Mouse (Mus musculus): ENCODE measurements at regions not wholly inside any gene's neighbourhood (a gene's known extent, or its start where the extent isn't known, plus 50 kb on each side); places are given as distances from the start of the nearest gene placed in this dataset.

DNA sequence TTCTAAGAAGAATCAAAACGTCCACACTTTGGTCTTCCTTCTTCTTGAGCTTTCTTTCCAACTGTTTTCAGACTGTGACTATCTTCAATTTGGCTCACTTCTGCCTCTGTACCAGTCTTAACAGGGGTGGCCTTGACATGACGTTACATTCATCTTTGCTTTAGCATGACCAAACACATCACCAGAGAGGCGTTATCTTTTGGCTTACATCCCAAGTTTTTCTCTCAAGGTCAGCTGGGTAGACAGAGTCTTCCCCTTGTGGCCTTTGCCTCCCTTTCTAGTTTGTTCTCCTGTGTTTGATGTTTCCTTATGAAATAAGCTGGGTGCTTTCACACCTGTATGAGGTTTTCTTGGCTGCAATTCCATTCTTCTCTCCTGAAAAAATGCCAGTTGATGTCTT lies 180.7 kb upstream of the Sash1 start:
- Histone ChIP-seq H3K9ac (ENCODE audit: insufficient read depth, low read depth) (no peak overlapping the region), H3K9me3 (replicated peaks; ENCODE audit: low read length) (no peaks in the 10 kb centered on the region), H3K4me2 (ENCODE audit: insufficient read depth, low read depth, poor library complexity, severe bottlenecking) (no peak overlapping the region), H3K4me3 (replicated peaks in 1 of 3; ENCODE audit: low read depth in 2 of 3, low read length in 2 of 3, poor library complexity in 1 of 3) (no peak overlapping the region), H3K27ac (ENCODE audit: insufficient read depth, low read depth) (no peak overlapping the region), H3K27me3 (replicated peaks) (no peaks in the 10 kb centered on the region), H3K79me2 (replicated peaks; ENCODE audit: control insufficient read depth, extremely low read depth, insufficient read depth, poor library complexity, severe bottlenecking) (no peaks in the 10 kb centered on the region), H3K4me1 (ENCODE audit: control insufficient read depth in 1 of 2, insufficient read depth in 2 of 2) (no peaks in the 10 kb centered on the region), H3K36me3 (replicated peaks in 1 of 2; ENCODE audit: control insufficient read depth in 1 of 2, insufficient read depth in 1 of 2, low read length in 1 of 2) (no peaks in the 10 kb centered on the region)
- TF ChIP-seq USF1 (IDR thresholded peaks at IDR 0.05; ENCODE audit: low read depth, low read length) (no peak), MYC (IDR thresholded peaks at IDR 0.05; ENCODE audit: low read depth, low read length) (no peak), SMC3 (IDR thresholded peaks at IDR 0.05; ENCODE audit: low read depth, low read length) (no peak), CHD2 (IDR thresholded peaks at IDR 0.05; ENCODE audit: low read length) (no peak)
- dilution Hi-C loops (cut with MboI; ENCODE audit: extremely low pct_ligation_motif_present, extremely low pct_unique_long_range_greater_than_20kb, low sequenced_read_pairs) (no loop called here), in situ Hi-C loops (cut with MboI; ENCODE audit: low pct_ligation_motif_present, low pct_unique_long_range_greater_than_20kb, low sequenced_read_pairs) (no loop called here)
- no peak for DNase-seq (ENCODE audit: extremely low read depth)

DNA sequence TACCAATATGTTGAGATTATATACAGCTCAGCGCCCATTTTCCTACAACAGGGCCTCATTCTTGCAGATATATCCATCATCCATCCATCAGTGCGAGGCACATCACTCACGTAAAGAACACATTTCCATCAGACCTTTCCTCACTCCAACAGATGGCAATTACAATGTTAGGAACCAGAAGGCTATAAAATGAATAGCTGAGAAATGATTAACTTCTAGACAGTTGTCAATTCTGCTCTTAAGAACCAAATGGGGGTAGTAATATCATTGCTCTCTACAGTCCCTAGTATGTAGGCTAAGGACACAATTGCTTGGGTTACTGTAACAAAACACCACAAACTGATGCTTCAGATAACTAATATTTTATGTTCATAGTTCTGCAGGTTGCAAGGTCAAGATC lies 176.1 kb upstream of the Sash1 start:
- no peak overlapping the region for H3K4me3 ChIP-seq (replicated peaks in 1 of 3; ENCODE audit: low read depth in 2 of 3, low read length in 2 of 3, poor library complexity in 1 of 3)
- in situ Hi-C loops (cut with MboI; ENCODE audit: low pct_ligation_motif_present, low pct_unique_long_range_greater_than_20kb, low sequenced_read_pairs) (no loop called here), dilution Hi-C loops (cut with MboI; ENCODE audit: extremely low pct_ligation_motif_present, extremely low pct_unique_long_range_greater_than_20kb, low sequenced_read_pairs) (no loop called here)
- no peaks in the 10 kb centered on the region for H3K27me3 ChIP-seq (replicated peaks)
- no peak for DNase-seq (ENCODE audit: extremely low read depth)
- no peak overlapping the region for H3K27ac ChIP-seq (ENCODE audit: insufficient read depth, low read depth)
- no peak overlapping the region for H3K9ac ChIP-seq (ENCODE audit: insufficient read depth, low read depth)
- no peaks in the 10 kb centered on the region for H3K36me3 ChIP-seq (replicated peaks in 1 of 2; ENCODE audit: control insufficient read depth in 1 of 2, insufficient read depth in 1 of 2, low read length in 1 of 2)
- H3K9me3 ChIP-seq (replicated peaks; ENCODE audit: low read length): no peaks in the 10 kb centered on the region
- no peak overlapping the region for H3K4me2 ChIP-seq (ENCODE audit: insufficient read depth, low read depth, poor library complexity, severe bottlenecking)
- TF ChIP-seq EP300 (IDR thresholded peaks at IDR 0.05; ENCODE audit: low read length) (no peak), ZMIZ1 (IDR thresholded peaks at IDR 0.05; ENCODE audit: low read depth, low read length) (no peak), HCFC1 (IDR thresholded peaks at IDR 0.05; ENCODE audit: low read depth, low read length) (no peak), MAFK (IDR thresholded peaks at IDR 0.05; ENCODE audit: insufficient replicate concordance, low read length) (no peak), RAD21 (IDR thresholded peaks at IDR 0.05; ENCODE audit: low read depth, low read length) (no peak), BHLHE40 (IDR thresholded peaks at IDR 0.05; ENCODE audit: low read depth, low read length) (no peak), ZNF384 (IDR thresholded peaks at IDR 0.05; ENCODE audit: low read depth, low read length) (no peak), TCF12 (IDR thresholded peaks at IDR 0.05; ENCODE audit: low read depth, low read length) (no peak)
- no peaks in the 10 kb centered on the region for H3K79me2 ChIP-seq (replicated peaks; ENCODE audit: control insufficient read depth, extremely low read depth, insufficient read depth, poor library complexity, severe bottlenecking)
- H3K4me1 ChIP-seq (ENCODE audit: control insufficient read depth in 1 of 2, insufficient read depth in 2 of 2): no peaks in the 10 kb centered on the region

DNA sequence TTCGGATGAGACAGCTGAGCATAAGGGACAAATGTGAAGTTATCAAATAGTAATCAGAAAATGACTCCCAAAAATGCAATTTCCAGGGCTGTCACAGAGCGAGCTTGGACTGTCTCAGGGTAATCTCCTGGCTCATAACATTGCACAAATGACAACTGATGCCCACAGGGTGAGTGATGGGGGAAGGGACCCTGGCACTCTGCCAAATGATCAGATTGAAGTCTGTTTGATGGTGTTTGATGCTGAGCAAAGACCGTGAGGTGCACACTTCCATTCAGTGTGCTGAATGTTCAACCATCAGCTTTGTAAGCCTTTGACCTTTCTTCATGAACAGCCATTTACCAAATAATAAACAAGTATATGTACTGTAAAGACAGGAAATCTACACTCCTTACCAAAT lies 169.4 kb upstream of the Sash1 start:
- Histone ChIP-seq H3K4me3 (replicated peaks in 1 of 3; ENCODE audit: low read depth in 2 of 3, low read length in 2 of 3, poor library complexity in 1 of 3) (no peak overlapping the region), H3K9ac (ENCODE audit: insufficient read depth, low read depth) (no peak overlapping the region), H3K79me2 (replicated peaks; ENCODE audit: control insufficient read depth, extremely low read depth, insufficient read depth, poor library complexity, severe bottlenecking) (no peaks in the 10 kb centered on the region), H3K9me3 (replicated peaks; ENCODE audit: low read length) (no peaks in the 10 kb centered on the region), H3K4me2 (ENCODE audit: insufficient read depth, low read depth, poor library complexity, severe bottlenecking) (no peak overlapping the region), H3K36me3 (replicated peaks in 1 of 2; ENCODE audit: control insufficient read depth in 1 of 2, insufficient read depth in 1 of 2, low read length in 1 of 2) (no peaks in the 10 kb centered on the region), H3K27ac (ENCODE audit: insufficient read depth, low read depth) (no peak overlapping the region), H3K4me1 (ENCODE audit: control insufficient read depth in 1 of 2, insufficient read depth in 2 of 2) (no peaks in the 10 kb centered on the region), H3K27me3 (replicated peaks) (no peaks in the 10 kb centered on the region)
- DNase-seq (ENCODE audit: extremely low read depth): no peak
- TF ChIP-seq KAT2A (IDR thresholded peaks at IDR 0.05; ENCODE audit: insufficient replicate concordance, low read length): no peak
- TF ChIP-seq BHLHE40 (IDR thresholded peaks at IDR 0.05; ENCODE audit: low read depth, low read length): no peak
- TF ChIP-seq HCFC1 (IDR thresholded peaks at IDR 0.05; ENCODE audit: low read depth, low read length): no peak
- no peak for TF ChIP-seq CHD1 (IDR thresholded peaks at IDR 0.05; ENCODE audit: low read depth, low read length)
- TF ChIP-seq NELFE (IDR thresholded peaks at IDR 0.05; ENCODE audit: low read depth, low read length): no peak
- TF ChIP-seq MYC (IDR thresholded peaks at IDR 0.05; ENCODE audit: low read depth, low read length): no peak
- TF ChIP-seq E2F4 (IDR thresholded peaks at IDR 0.05; ENCODE audit: insufficient replicate concordance, low read depth, low read length): no peak
- no peak for TF ChIP-seq ELF1 (IDR thresholded peaks at IDR 0.05; ENCODE audit: low read depth, low read length)
- no peak for TF ChIP-seq ZKSCAN1 (IDR thresholded peaks at IDR 0.05; ENCODE audit: borderline replicate concordance, low read depth, low read length)
- TF ChIP-seq MXI1 (IDR thresholded peaks at IDR 0.05; ENCODE audit: low read depth, low read length): no peak
- TF ChIP-seq RCOR1 (conservative IDR thresholded peaks at IDR 0.05; ENCODE audit: low read depth, low read length): no peak
- TF ChIP-seq CHD2 (IDR thresholded peaks at IDR 0.05; ENCODE audit: low read length): no peak
- no peak for TF ChIP-seq UBTF (IDR thresholded peaks at IDR 0.05; ENCODE audit: low read depth, low read length)
- no peak for TF ChIP-seq JUND (conservative IDR thresholded peaks at IDR 0.05; ENCODE audit: low read depth, low read length)
- TF ChIP-seq MAX (IDR thresholded peaks at IDR 0.05; ENCODE audit: low read length): no peak
- no peak for TF ChIP-seq POLR2A (IDR thresholded peaks at IDR 0.05; ENCODE audit: low read depth, low read length)
- TF ChIP-seq NRF1 (IDR thresholded peaks at IDR 0.05; ENCODE audit: low read depth, low read length): no peak
- TF ChIP-seq CTCF (conservative IDR thresholded peaks at IDR 0.05 in 1 of 2, IDR thresholded peaks at IDR 0.05 in 1 of 2; ENCODE audit: low read depth in 2 of 2, low read length in 2 of 2): no peak
- in situ Hi-C loops (cut with MboI; ENCODE audit: low pct_ligation_motif_present, low pct_unique_long_range_greater_than_20kb, low sequenced_read_pairs): no loop called here
- dilution Hi-C loops (cut with MboI; ENCODE audit: extremely low pct_ligation_motif_present, extremely low pct_unique_long_range_greater_than_20kb, low sequenced_read_pairs): no loop called here

Data from CH12.LX (cell line).